Comparison of ENCODE assay signal across 24 mouse cellular contexts in the genomic region with DNA sequence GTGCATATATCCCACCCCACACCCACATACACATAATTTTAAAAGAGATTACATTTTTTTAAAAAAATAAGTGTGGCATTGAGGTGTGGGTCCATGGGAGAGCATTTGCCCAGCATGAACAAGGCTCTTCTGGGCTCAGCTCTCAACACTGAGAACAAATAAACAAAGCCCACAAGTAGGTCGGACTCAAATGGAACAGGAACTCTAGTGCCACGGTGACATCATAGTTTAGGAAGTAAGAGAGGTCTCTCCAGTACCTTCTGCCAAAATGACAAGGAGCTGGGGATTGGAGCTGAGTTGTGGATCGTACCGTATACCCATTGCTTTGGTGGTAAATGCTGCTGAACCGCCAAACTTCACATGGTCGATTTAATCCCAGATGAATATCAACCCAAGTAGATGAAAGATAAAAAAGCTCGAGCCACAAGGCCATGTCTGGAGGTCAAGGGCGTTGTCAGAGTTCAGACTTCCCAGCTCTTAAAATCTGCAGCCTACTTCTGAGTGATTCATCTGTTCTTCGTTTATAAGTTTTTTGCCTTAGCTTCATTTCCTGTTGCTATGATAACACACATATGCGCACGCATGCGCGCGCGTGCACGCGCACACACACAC. TPM values are rescaled to one million over a fixed set of nuclear protein-coding genes. Genes with fewer than 3 reads are reported as not detected.
A peak's percentile ranks its signal among the peaks of the same experiment; 100 is the strongest.
DNase-seq lines count a peak whose midpoint lies in the region; ATAC-seq and TF ChIP-seq lines count a peak whose summit lies in the region.
"Had no signal": no experiment of that assay in that cellular context is flagged by ENCODE, and none has a peak within 500 bp of the region (broad histone marks: within the 10 kb centered on the region; RNA-seq: fewer than 3 reads in every experiment).

No protein-coding gene starts in this region.

- no peak overlapping the region for H3K9ac ChIP-seq in heart, adult 2 months (ENCODE audit: low read depth, low read length)
- H3K9ac ChIP-seq: heart, embryonic 15.5 days; hindbrain, embryonic 13.5 days; intestine, embryonic 15.5 days had no signal

- intact Hi-C loops in heart, adult 2 months (cut with DNase I): loop anchor here (2.0 kb wide), 1 partner anchor 20 kb away; no protein-coding TSS in a partner anchor

- H3K27me3 ChIP-seq in heart, adult 2 months (ENCODE audit: control insufficient read depth, insufficient read depth, low read length): no peaks in the 10 kb centered on the region
- H3K27me3 ChIP-seq: CH12.LX; heart, embryonic 15.5 days; hindbrain, embryonic 13.5 days; intestine, embryonic 15.5 days; Patski had no signal

- 0 out of 2 replicates have a peak overlapping the region, but pooled peaks have one; percentile 4 for H3K27ac ChIP-seq in heart, adult 2 months
- H3K27ac ChIP-seq: embryonic facial prominence, embryonic 10.5 days; forebrain, embryonic 10.5 days; gastrocnemius, adult 2 months; hindbrain, embryonic 13.5 days; hindbrain, postnatal 0 days; intestine, embryonic 15.5 days had no signal

- no peak for TF ChIP-seq CTCF in heart, adult 2 months (IDR thresholded peaks at IDR 0.05)

- H3K36me3 ChIP-seq in heart, adult 2 months (ENCODE audit: control insufficient read depth, insufficient read depth, low read length): peaks cover 7% of the 10 kb centered on the region
- H3K36me3 ChIP-seq: embryonic facial prominence, embryonic 10.5 days; forebrain, embryonic 10.5 days; heart, embryonic 15.5 days; hindbrain, embryonic 13.5 days; intestine, embryonic 15.5 days had no signal

- no peak for DNase-seq in heart, adult 2 months
- DNase-seq in heart, adult 18-20 months: no peak
- peak; percentile 28 for DNase-seq in lung, postnatal 10 days
- DNase-seq in lung, postnatal 14 days: no peak
- DNase-seq in adrenal gland, postnatal 25 days: peak; percentile 35
- no peak for DNase-seq in retina, postnatal 1 day
- DNase-seq: cerebellum, adult 18-20 months; cerebellum, adult 9-11 months; cerebellum, postnatal 36 days; gastrocnemius, adult 2 months; gastrocnemius, postnatal 25 days; heart, adult 11 months; heart, postnatal 14 days had no signal

- H3K4me1 ChIP-seq in heart, adult 2 months (ENCODE audit: control insufficient read depth, insufficient read depth, low read length): peaks cover 27% of the 10 kb centered on the region

- 0 out of 2 replicates have a peak, but pooled peaks cover 1% of the 10 kb centered on the region for H3K79me2 ChIP-seq in heart, adult 2 months (replicated peaks; ENCODE audit: control insufficient read depth, insufficient read depth, low read length)

- no peak for TF ChIP-seq EP300 in heart, adult 2 months (IDR thresholded peaks at IDR 0.05; ENCODE audit: insufficient read depth, low read depth, low read length)

- ATAC-seq in inflammation-experienced regulatory T-cells, adult 6 months: no peak
- ATAC-seq: activated CD4-positive, CD25-positive, alpha-beta regulatory T cell, adult 4 months; forebrain, embryonic 14.5 days; hindbrain, postnatal 0 days; intestine, embryonic 15.5 days; Patski had no signal

- no peak for TF ChIP-seq POLR2A in heart, adult 2 months (IDR thresholded peaks at IDR 0.05; ENCODE audit: insufficient read depth, low read depth, low read length)

- 71% methylated on average over 17 of the region's 17 CpGs for WGBS in heart, adult 2 months

- no peak overlapping the region for H3K4me3 ChIP-seq in heart, adult 2 months
- H3K4me3 ChIP-seq: embryonic facial prominence, embryonic 10.5 days; forebrain, embryonic 10.5 days; gastrocnemius, adult 2 months; heart, embryonic 15.5 days; hindbrain, embryonic 13.5 days; intestine, embryonic 15.5 days had no signal

RNA-seq across cellular contexts. Expression of a gene that starts 36.7 kb away (rescaled TPM):
- 10 to 100 TPM; 19.7 to 22.7 TPM for total RNA-seq in heart, adult 2 months (2021)
- 46.2 and 46.7 TPM in 2 replicates for polyA plus RNA-seq in heart, adult 2 months (2012; rRNA removed)
- 10 to 100 TPM; 22.0 to 25.3 TPM for total RNA-seq in heart, adult 18-20 months (2021)
- total RNA-seq in adrenal gland, postnatal 25 days (2021): 40.6 and 43.0 TPM in 2 replicates
- polyA plus RNA-seq in inflammation-experienced regulatory T-cells, adult 6 months (2017; shearing (Covaris generic)): 10 to 100 TPM; 39.2 to 72.4 (median 62.7) TPM

Comparison
In these comparisons a context has a peak if more than half of its experiments do, and no peak if none do; other contexts are left out.
1. DNase-seq: peak in lung, postnatal 10 days (single experiment) and adrenal gland, postnatal 25 days (single experiment); none in heart, adult 2 months (0 of 2), heart, adult 18-20 months (0 of 2), lung, postnatal 14 days (single experiment) and retina, postnatal 1 day (single experiment).